Mouse (Mus musculus) MEL (cell line): ENCODE results near the gene Bcas3. TPM values are rescaled to one million over a fixed set of nuclear protein-coding genes. Genes with fewer than 3 reads are reported as not detected.

ENCODE experiments used
- DNase-seq: peaks from one replicate; pipeline ENCODE4 v3.0.0; 2011; ENCODE audit warnings: low read depth, low spot score
- H3K27ac ChIP-seq: 2 replicates; pipeline ENCODE4 v1.5.1; 2012; ENCODE audit warnings: low read depth, mild to moderate bottlenecking, control low read depth, low read length, moderate library complexity; ENCODE audit not compliant: control insufficient read depth
- H3K27me3 ChIP-seq, 2 experiments: fragments of 150-350 bp in 1 of 2; sonication (generic) in 1 of 2; 2 replicates each; pipeline ENCODE4 v1.6.1; 2012; ENCODE audit warnings: low read length in 2 of 2, mild to moderate bottlenecking in 2 of 2, improper control_type of control experiment in 1 of 2, moderate library complexity in 1 of 2; ENCODE audit not compliant: insufficient read depth in 2 of 2, control insufficient read depth in 1 of 2
- H3K36me3 ChIP-seq, 2 experiments: 2 replicates each; pipeline ENCODE4 v1.6.1; 2012 to 2014; ENCODE audit warnings: low read length in 2 of 2, improper control_type of control experiment in 1 of 2, inconsistent platforms in 1 of 2, mild to moderate bottlenecking in 1 of 2; ENCODE audit not compliant: insufficient read depth in 2 of 2, control insufficient read depth in 1 of 2
- H3K4me1 ChIP-seq, 2 experiments: fragments of 150-350 bp in 1 of 2; sonication (generic) in 1 of 2; 2 replicates each; pipeline ENCODE4 v1.6.1; 2012; ENCODE audit warnings: low read length in 2 of 2, improper control_type of control experiment in 1 of 2, mild to moderate bottlenecking in 1 of 2; ENCODE audit not compliant: insufficient read depth in 2 of 2, control insufficient read depth in 1 of 2
- H3K4me3 ChIP-seq, 2 experiments: fragments of 150-350 bp in 1 of 2; sonication (generic) in 1 of 2; 2 replicates each; pipeline ENCODE4 v1.5.1; 2012; ENCODE audit warnings: low read depth in 2 of 2, low read length in 2 of 2, mild to moderate bottlenecking in 2 of 2, moderate library complexity in 2 of 2, control low read depth in 1 of 2, improper control_type of control experiment in 1 of 2; ENCODE audit not compliant: control insufficient read depth in 1 of 2, insufficient read depth in 1 of 2
- H3K79me2 ChIP-seq: 2 replicates; pipeline ENCODE4 v1.6.1; 2012; ENCODE audit warnings: mild to moderate bottlenecking, low read length, moderate library complexity; ENCODE audit not compliant: control insufficient read depth, poor library complexity, insufficient read depth
- H3K9ac ChIP-seq: 2 replicates; pipeline ENCODE4 v1.6.1; 2012; ENCODE audit warnings: low read depth, mild to moderate bottlenecking, control low read depth, low read length, moderate library complexity; ENCODE audit not compliant: control insufficient read depth, poor library complexity, severe bottlenecking
- H3K9me3 ChIP-seq: fragments of 150-350 bp; sonication (generic); replicated peaks from 2 replicates; pipeline ENCODE4 v1.6.1; 2012; ENCODE audit warnings: mild to moderate bottlenecking, low read length, improper control_type of control experiment, moderate library complexity; ENCODE audit not compliant: insufficient read depth
- BHLHE40 ChIP-seq: IDR thresholded peaks from 2 replicates; pipeline ENCODE4 v1.6.1; 2012; ENCODE audit warnings: low read depth, mild to moderate bottlenecking, inconsistent platforms, low read length, improper control_type of control experiment, borderline replicate concordance
- CHD1 ChIP-seq: IDR thresholded peaks from 2 replicates; pipeline ENCODE4 v1.6.1; 2012; ENCODE audit warnings: low read depth, mild to moderate bottlenecking, inconsistent platforms, low read length, improper control_type of control experiment
- CHD2 ChIP-seq: IDR thresholded peaks from 2 replicates; pipeline ENCODE4 v1.6.1; 2011; ENCODE audit warnings: low read length, improper control_type of control experiment
- CTCF ChIP-seq, 3 experiments: IDR thresholded peaks in 2 of 3; conservative IDR thresholded peaks in 1 of 3; 2 replicates each; pipeline ENCODE4 v1.5.1; 2011 to 2012; ENCODE audit warnings: low read length in 3 of 3, low read depth in 2 of 3, mild to moderate bottlenecking in 2 of 3, improper control_type of control experiment in 1 of 3, inconsistent platforms in 1 of 3, mixed read lengths in 1 of 3, moderate library complexity in 1 of 3; ENCODE audit not compliant: control insufficient read depth in 1 of 3, insufficient read depth in 1 of 3, poor library complexity in 1 of 3, severe bottlenecking in 1 of 3
- E2F4 ChIP-seq: IDR thresholded peaks from 2 replicates; pipeline ENCODE4 v1.6.1; 2011; ENCODE audit warnings: low read depth, low read length, improper control_type of control experiment, borderline replicate concordance
- ELF1 ChIP-seq: IDR thresholded peaks from 2 replicates; pipeline ENCODE4 v1.6.1; 2014; ENCODE audit warnings: low read depth, mild to moderate bottlenecking, inconsistent platforms, low read length, improper control_type of control experiment, moderate library complexity
- EP300 ChIP-seq, 2 experiments: IDR thresholded peaks; 2 replicates each; pipeline ENCODE4 v1.6.1; 2011; ENCODE audit warnings: improper control_type of control experiment in 2 of 2, low read length in 2 of 2, low read depth in 1 of 2, mild to moderate bottlenecking in 1 of 2
- ETS1 ChIP-seq: IDR thresholded peaks from 2 replicates; pipeline ENCODE4 v1.6.1; 2012; ENCODE audit warnings: low read depth, mild to moderate bottlenecking, inconsistent platforms, low read length, improper control_type of control experiment, moderate library complexity
- GABPA ChIP-seq: IDR thresholded peaks from 2 replicates; pipeline ENCODE4 v1.6.1; 2012; ENCODE audit warnings: low read depth, mild to moderate bottlenecking, inconsistent platforms, low read length, improper control_type of control experiment, moderate library complexity
- GATA1 ChIP-seq: IDR thresholded peaks from 2 replicates; pipeline ENCODE4 v1.6.1; 2011; ENCODE audit warnings: low read depth, low read length, improper control_type of control experiment
- HCFC1 ChIP-seq: IDR thresholded peaks from 2 replicates; pipeline ENCODE4 v1.6.1; 2012; ENCODE audit warnings: low read depth, mild to moderate bottlenecking, inconsistent platforms, low read length, improper control_type of control experiment, moderate library complexity
- JUND ChIP-seq: IDR thresholded peaks from 2 replicates; pipeline ENCODE4 v1.6.1; 2011; ENCODE audit warnings: low read depth, mild to moderate bottlenecking, improper control_type of control experiment, low read length
- MAX ChIP-seq: IDR thresholded peaks from 2 replicates; pipeline ENCODE4 v1.6.1; 2011; ENCODE audit warnings: low read length, improper control_type of control experiment
- MAZ ChIP-seq: IDR thresholded peaks from 2 replicates; pipeline ENCODE4 v1.6.1; 2012; ENCODE audit warnings: low read depth, mild to moderate bottlenecking, inconsistent platforms, low read length, improper control_type of control experiment
- MEF2A ChIP-seq: IDR thresholded peaks from 2 replicates; pipeline ENCODE4 v1.6.1; 2014; ENCODE audit warnings: low read depth, mild to moderate bottlenecking, inconsistent platforms, low read length, improper control_type of control experiment; ENCODE audit not compliant: poor library complexity, insufficient replicate concordance, severe bottlenecking; ENCODE audit errors: extremely low read depth
- MXI1 ChIP-seq: IDR thresholded peaks from 2 replicates; pipeline ENCODE4 v1.6.1; 2011; ENCODE audit warnings: mild to moderate bottlenecking, low read depth, low read length, improper control_type of control experiment
- MYB ChIP-seq: IDR thresholded peaks from 2 replicates; pipeline ENCODE4 v1.6.1; 2011; ENCODE audit warnings: mild to moderate bottlenecking, low read depth, low read length, improper control_type of control experiment
- MYC ChIP-seq: IDR thresholded peaks from 2 replicates; pipeline ENCODE4 v1.6.1; 2011; ENCODE audit warnings: low read depth, mild to moderate bottlenecking, low read length, improper control_type of control experiment, moderate library complexity
- NELFE ChIP-seq: IDR thresholded peaks from 2 replicates; pipeline ENCODE4 v1.6.1; 2011; ENCODE audit warnings: low read depth, low read length, improper control_type of control experiment
- NRF1 ChIP-seq: IDR thresholded peaks from 2 replicates; pipeline ENCODE4 v1.6.1; 2014; ENCODE audit warnings: low read depth, mild to moderate bottlenecking, inconsistent platforms, low read length, improper control_type of control experiment, moderate library complexity; ENCODE audit not compliant: poor library complexity, insufficient read depth, severe bottlenecking
- POLR2A ChIP-seq, 2 experiments: IDR thresholded peaks; 2 replicates each; pipeline ENCODE4 v1.6.1; 2011 to 2012; ENCODE audit warnings: low read length in 2 of 2, mild to moderate bottlenecking in 2 of 2, control low read depth in 1 of 2, improper control_type of control experiment in 1 of 2, low read depth in 1 of 2, moderate library complexity in 1 of 2; ENCODE audit not compliant: control insufficient read depth in 1 of 2, insufficient read depth in 1 of 2, poor library complexity in 1 of 2
- POLR2AphosphoS2 ChIP-seq: IDR thresholded peaks from 2 replicates; pipeline ENCODE4 v1.6.1; 2011; ENCODE audit warnings: low read length, improper control_type of control experiment
- POLR2AphosphoS5 ChIP-seq: IDR thresholded peaks from 2 replicates; pipeline ENCODE4 v1.6.1; 2012; ENCODE audit warnings: low read depth, borderline replicate concordance, mild to moderate bottlenecking, inconsistent platforms, low read length, moderate library complexity, mixed read lengths
- RAD21 ChIP-seq: IDR thresholded peaks from 2 replicates; pipeline ENCODE4 v1.6.1; 2011; ENCODE audit warnings: mild to moderate bottlenecking, low read depth, low read length, improper control_type of control experiment
- RCOR1 ChIP-seq: IDR thresholded peaks from 2 replicates; pipeline ENCODE4 v1.6.1; 2012; ENCODE audit warnings: low read depth, mild to moderate bottlenecking, inconsistent platforms, low read length, improper control_type of control experiment
- SIN3A ChIP-seq: IDR thresholded peaks from 2 replicates; pipeline ENCODE4 v1.6.1; 2012; ENCODE audit warnings: low read length, improper control_type of control experiment, inconsistent platforms
- TAL1 ChIP-seq: IDR thresholded peaks from 2 replicates; pipeline ENCODE4 v1.6.1; 2012; ENCODE audit warnings: mild to moderate bottlenecking, inconsistent platforms, low read length, moderate library complexity, mixed read lengths
- TBP ChIP-seq: IDR thresholded peaks from 2 replicates; pipeline ENCODE4 v1.8.0; 2011; ENCODE audit warnings: low read depth, low read length, improper control_type of control experiment
- TCF12 ChIP-seq: IDR thresholded peaks from 2 replicates; pipeline ENCODE4 v1.6.1; 2014; ENCODE audit warnings: low read depth, mild to moderate bottlenecking, inconsistent platforms, low read length, improper control_type of control experiment, moderate library complexity
- UBTF ChIP-seq: IDR thresholded peaks from 2 replicates; pipeline ENCODE4 v1.6.1; 2012; ENCODE audit warnings: low read depth, mild to moderate bottlenecking, inconsistent platforms, low read length, improper control_type of control experiment, moderate library complexity, borderline replicate concordance; ENCODE audit not compliant: insufficient read depth
- USF1 ChIP-seq: IDR thresholded peaks from 2 replicates; pipeline ENCODE4 v1.6.1; 2014; ENCODE audit warnings: low read depth, mild to moderate bottlenecking, inconsistent platforms, low read length, improper control_type of control experiment, moderate library complexity
- USF2 ChIP-seq, 2 experiments: IDR thresholded peaks; 2 replicates each; pipeline ENCODE4 v1.6.1; 2011 to 2012; ENCODE audit warnings: improper control_type of control experiment in 2 of 2, low read length in 2 of 2, borderline replicate concordance in 1 of 2, inconsistent platforms in 1 of 2, low read depth in 1 of 2, mild to moderate bottlenecking in 1 of 2; ENCODE audit not compliant: insufficient read depth in 1 of 2
- ZC3H11A ChIP-seq: IDR thresholded peaks from 2 replicates; pipeline ENCODE4 v1.6.1; 2012; ENCODE audit warnings: low read depth, mild to moderate bottlenecking, inconsistent platforms, low read length, improper control_type of control experiment
- ZKSCAN1 ChIP-seq: IDR thresholded peaks from 2 replicates; pipeline ENCODE4 v1.6.1; 2012; ENCODE audit warnings: low read depth, mild to moderate bottlenecking, inconsistent platforms, low read length, improper control_type of control experiment, moderate library complexity
- ZMIZ1 ChIP-seq: IDR thresholded peaks from 2 replicates; pipeline ENCODE4 v1.6.1; 2012; ENCODE audit warnings: low read depth, mild to moderate bottlenecking, inconsistent platforms, low read length, improper control_type of control experiment, moderate library complexity
- ZNF384 ChIP-seq: IDR thresholded peaks from 2 replicates; pipeline ENCODE4 v1.6.1; 2012; ENCODE audit warnings: low read depth, mild to moderate bottlenecking, inconsistent platforms, low read length, improper control_type of control experiment
- polyA plus RNA-seq, 2 experiments: library from polyadenylated mRNA; stranded (reverse) in 1 of 2; unstranded in 1 of 2; fragments of >175 nt in 1 of 2; fragments of >200 nt in 1 of 2; gene quantifications; 2 replicates each; pipeline versions ENCODE4 v1.2.1 to v1.2.4; 2012; ENCODE audit warnings: low replicate concordance in 2 of 2, low read depth in 1 of 2; ENCODE audit not compliant: insufficient read length in 2 of 2, insufficient read depth in 1 of 2, missing spikeins in 1 of 2
- total RNA-seq: library from RNA; depleted of rRNA; stranded (reverse); fragments of 300-350 nt; gene quantifications from 2 replicates; pipeline ENCODE4 v1.2.3, GENCODE M21; 2012

Bcas3 gene
- total and polyA plus RNA-seq, 3 experiments: 8.6 to 14.7 TPM; not detected in 1

- Histone ChIP-seq H3K9me3 (no peaks in the 10 kb centered on the region), H3K4me3 (peak overlapping the region; percentile 40 to 61), H3K4me1 (peaks cover 0 to 6% of the 10 kb centered on the region in 2 experiments; a peak in 1 of 4 replicates), H3K9ac (peak overlapping the region; percentile 72), H3K36me3 (peaks cover 0 to 5% of the 10 kb centered on the region in 2 experiments; a peak in 2 of 4 replicates), H3K27me3 (no peaks in the 10 kb centered on the region), H3K79me2 (no peaks in the 10 kb centered on the region), H3K27ac (peak overlapping the region; percentile 79)
- DNase-seq: peak; percentile 99
- peak; percentile 93 for TF ChIP-seq MAX
- TF ChIP-seq MEF2A: no peak
- peak; percentile 83 for TF ChIP-seq SIN3A
- no peak for TF ChIP-seq BHLHE40
- no peak for TF ChIP-seq ZKSCAN1
- no peak for TF ChIP-seq CHD1
- no peak for TF ChIP-seq RAD21
- TF ChIP-seq MYB: no peak
- TF ChIP-seq RCOR1: no peak
- TF ChIP-seq EP300 (IDR thresholded peaks at IDR 0.05; ENCODE audit: low read depth in 1 of 2, low read length in 2 of 2): no peak
- no peak for TF ChIP-seq TAL1
- TF ChIP-seq ELF1: peak; percentile 74
- no peak for TF ChIP-seq GATA1
- no peak for TF ChIP-seq USF1
- TF ChIP-seq GABPA: no peak
- no peak; the same call in 1 of the 2 replicates for TF ChIP-seq TCF12
- no peak for TF ChIP-seq USF2 (IDR thresholded peaks at IDR 0.05; ENCODE audit: borderline replicate concordance in 1 of 2, insufficient read depth in 1 of 2, low read depth in 1 of 2, low read length in 2 of 2)
- TF ChIP-seq POLR2AphosphoS2: peak; percentile 67
- peak; percentile 98 for TF ChIP-seq MYC
- TF ChIP-seq UBTF: no peak
- TF ChIP-seq POLR2AphosphoS5: peak; percentile 96
- TF ChIP-seq MAZ: no peak
- TF ChIP-seq CTCF (IDR thresholded peaks at IDR 0.05 in 2 of 3, conservative IDR thresholded peaks at IDR 0.05 in 1 of 3; ENCODE audit: control insufficient read depth in 1 of 3, insufficient read depth in 1 of 3, low read depth in 2 of 3, low read length in 3 of 3, poor library complexity in 1 of 3, severe bottlenecking in 1 of 3): no peak
- TF ChIP-seq MXI1: peak; percentile 65
- peak; percentile 79 to 88 for TF ChIP-seq POLR2A (IDR thresholded peaks at IDR 0.05; ENCODE audit: control insufficient read depth in 1 of 2, insufficient read depth in 1 of 2, low read depth in 1 of 2, low read length in 2 of 2, poor library complexity in 1 of 2)
- TF ChIP-seq HCFC1: peak; percentile 93
- peak; percentile 14; the same call in 1 of the 2 replicates for TF ChIP-seq ZMIZ1
- TF ChIP-seq E2F4: no peak
- no peak for TF ChIP-seq ETS1
- TF ChIP-seq NELFE: peak; percentile 82
- no peak for TF ChIP-seq CHD2
- peak; percentile 87 for TF ChIP-seq TBP
- TF ChIP-seq ZNF384: no peak
- TF ChIP-seq JUND: no peak
- TF ChIP-seq NRF1: no peak
- TF ChIP-seq ZC3H11A: no peak
Measured at GRCm38 (mm10) chr11:85603546-85604322, 250.8 kb downstream of the Bcas3 start.
